Mouse (Mus musculus) mouse trophoblast stem cell (cell line): ENCODE results near the gene Rif1.
"Not testable (repeated sequence)": the region's sequence is repeated elsewhere in the genome, so short reads cannot be mapped to it uniquely, and the experiment has no call there.

ENCODE experiments used
- in situ Hi-C, 2 experiments: fragments of 300-500 bp; cut with MseI, MboI; formaldehyde crosslinking; loops; 2 replicates in 1 of 2; 3 replicates in 1 of 2; pipeline ENCODE4 v1.15.1; 2025

Rif1 gene

GRCm38 (mm10) chr2:52071241-52071991 is 1.2 kb upstream of the Rif1 start:
- in situ Hi-C loops, result no loop called here

GRCm38 (mm10) chr2:52072065-52072490 is 554 bp upstream of the Rif1 start:
- in situ Hi-C loops, result no loop called here

GRCm38 (mm10) chr2:52073141-52073904 is 691 bp downstream of the Rif1 start:
- in situ Hi-C loops, result no loop called here

GRCm38 (mm10) chr2:52078666-52079065 is 6.0 kb downstream of the Rif1 start:
- in situ Hi-C loops, result loop anchor here in 1 of 2 experiments (25.0 kb wide), 1 partner anchor 1084 kb away; no protein-coding TSS in a partner anchor

GRCm38 (mm10) chr2:52084013-52084412 is 11.4 kb downstream of the Rif1 start:
- in situ Hi-C loops, result loop anchor here in 1 of 2 experiments (25.0 kb wide), 1 partner anchor 1078 kb away; no protein-coding TSS in a partner anchor

GRCm38 (mm10) chr2:52084571-52084970 is 11.9 kb downstream of the Rif1 start:
- in situ Hi-C loops, result loop anchor here in 1 of 2 experiments (25.0 kb wide), 1 partner anchor 1078 kb away; no protein-coding TSS in a partner anchor

- in situ Hi-C loops, result no loop called here
These were observed 41.5 kb downstream of the Rif1 start for GRCm38 (mm10) chr2:52114086-52114485.

- in situ Hi-C loops, result not testable (repeated sequence)
These were observed 58.7 kb downstream of the Rif1 start for GRCm38 (mm10) chr2:52131370-52131769.

- in situ Hi-C loops, result no loop called here
These were observed 60.7 kb downstream of the Rif1 start for GRCm38 (mm10) chr2:52133351-52133750.

- in situ Hi-C loops, result no loop called here
These were observed 80.4 kb downstream of the Rif1 start for GRCm38 (mm10) chr2:52153064-52153463.

GRCm38 (mm10) chr2:52169243-52170005 is 96.8 kb downstream of the Rif1 start:
- in situ Hi-C loops, result no loop called here
